Mouse (Mus musculus) ES-CJ7 (cell line): ENCODE measurements around the gene Olfr727.

ENCODE experiments used
- DNase-seq: peaks from one replicate; pipeline ENCODE4 v3.0.0; 2011; ENCODE audit warnings: low read depth, low spot score

Olfr727 gene

DNA sequence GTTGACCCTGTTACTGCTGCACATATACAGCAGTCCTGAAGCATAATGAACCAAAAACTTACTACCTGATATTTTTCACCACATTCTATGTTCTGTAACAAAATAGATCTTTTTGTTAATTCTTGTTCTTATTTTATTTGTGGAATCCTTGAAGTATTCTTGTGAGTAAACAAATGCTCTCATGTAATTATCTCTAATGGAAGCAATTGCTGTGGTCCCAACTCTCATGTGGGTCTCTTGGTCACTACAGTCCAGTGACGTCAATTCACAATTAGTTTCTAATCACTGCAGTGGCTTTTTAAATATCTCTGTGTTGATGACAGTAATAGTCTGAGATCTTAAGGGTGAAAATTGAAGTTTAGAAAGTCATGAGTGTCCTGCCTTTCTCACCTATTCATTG lies at the start of gene Olfr727:
Olfr727 (plus strand) TSS at position 301 of the 400 bp plus-strand sequence.
- DNase-seq: no peak

DNA sequence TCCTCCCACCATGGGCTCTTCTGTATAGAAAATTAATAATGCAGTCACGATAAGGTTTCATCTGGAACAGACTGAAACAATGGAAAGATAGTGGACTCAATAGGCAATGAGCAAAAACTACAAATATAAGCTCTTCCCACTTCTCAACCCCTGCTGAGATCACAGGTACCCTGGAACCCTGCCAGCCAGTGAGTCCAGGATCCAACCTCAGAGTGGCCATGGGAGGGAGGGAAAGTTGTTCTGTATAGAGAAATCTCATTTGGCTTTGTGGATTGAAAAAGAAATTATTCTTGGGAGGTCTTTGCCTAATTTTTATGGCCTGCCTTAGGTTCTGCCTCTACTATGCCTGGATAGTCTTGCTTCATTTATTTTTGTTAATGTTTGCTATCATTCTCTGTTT lies 32.1 kb upstream of the Olfr727 start, which contains the start of gene Olfr726:
Olfr726 (minus strand) TSS at position 101 of the 400 bp plus-strand sequence.
- DNase-seq: no peak

DNA sequence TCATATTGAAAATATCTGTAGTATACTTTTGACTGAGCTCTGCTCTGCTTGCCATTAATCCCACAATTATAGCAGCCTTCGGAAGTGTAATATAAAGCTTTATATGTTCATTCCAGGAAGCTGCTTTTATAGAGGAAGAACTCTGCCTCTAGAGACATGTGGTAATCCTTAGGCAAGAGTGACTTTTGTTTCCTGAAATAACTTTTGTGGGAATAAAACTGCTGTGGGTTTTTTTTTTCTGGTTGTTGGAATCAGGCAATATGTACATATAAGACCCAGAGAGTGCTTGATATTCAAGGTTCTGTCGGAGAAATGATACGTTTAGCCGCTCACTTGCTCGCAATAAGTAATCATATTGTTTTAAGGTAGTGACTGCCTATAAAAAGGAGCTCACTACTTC lies 19.6 kb downstream of the Olfr727 start, which contains the start of gene Olfr728:
Olfr728 (minus strand) TSS at position 101 of the 400 bp plus-strand sequence.
- DNase-seq: no peak

DNA sequence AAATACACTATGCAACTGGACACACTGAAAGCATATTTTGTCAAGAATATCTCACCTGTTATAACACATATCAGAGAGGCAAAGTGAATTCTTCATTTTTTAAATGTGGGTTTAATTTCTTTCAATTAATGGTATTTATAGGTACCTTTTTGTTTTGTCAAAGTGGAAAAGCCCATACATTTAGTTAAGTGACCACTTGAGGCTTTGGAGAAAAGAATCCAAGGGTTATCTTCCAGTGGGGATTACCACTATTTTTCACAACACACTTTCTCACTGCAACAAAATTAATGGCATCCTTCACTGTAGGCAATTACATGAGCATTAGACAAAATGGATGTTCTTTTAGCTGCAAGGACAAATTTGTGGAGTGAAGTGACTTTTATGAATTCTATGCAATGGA lies 29.8 kb downstream of the Olfr727 start, which contains the start of gene Olfr729:
Olfr729 (minus strand) TSS at position 101 of the 400 bp plus-strand sequence.
- no peak for DNase-seq
